Mouse (Mus musculus) CH12.LX (cell line): Measurements from ENCODE around the gene Svs2. TPM values are rescaled to one million over a fixed set of nuclear protein-coding genes. Genes with fewer than 3 reads are reported as not detected.
A peak's percentile ranks its signal among the peaks of the same experiment; 100 is the strongest.

Source experiments
- DNase-seq: peaks from one replicate; pipeline ENCODE4 v3.0.0-alpha.2; 2013; ENCODE audit errors: extremely low read depth
- H3K27ac ChIP-seq: 2 replicates; pipeline ENCODE4 v1.5.1; 2012; ENCODE audit warnings: low read depth, mild to moderate bottlenecking, control low read depth, moderate library complexity; ENCODE audit not compliant: insufficient read depth
- H3K27me3 ChIP-seq: replicated peaks from 2 replicates; pipeline ENCODE3; 2012; ENCODE audit warnings: inconsistent platforms
- H3K36me3 ChIP-seq, 2 experiments: replicated peaks in 1 of 2; 2 replicates each; pipeline versions ENCODE3 to v1.6.1; 2012; ENCODE audit warnings: inconsistent platforms in 1 of 2, low read length in 1 of 2, mild to moderate bottlenecking in 1 of 2, mixed read lengths in 1 of 2, moderate library complexity in 1 of 2; ENCODE audit not compliant: control insufficient read depth in 1 of 2, insufficient read depth in 1 of 2
- H3K4me1 ChIP-seq, 2 experiments: 2 replicates each; pipeline ENCODE4 v1.6.1; 2012; ENCODE audit warnings: inconsistent platforms in 1 of 2, moderate library complexity in 1 of 2; ENCODE audit not compliant: insufficient read depth in 2 of 2, control insufficient read depth in 1 of 2
- H3K4me2 ChIP-seq: 2 replicates; pipeline ENCODE4 v1.6.1; 2012; ENCODE audit warnings: low read depth, mild to moderate bottlenecking, control low read depth; ENCODE audit not compliant: poor library complexity, insufficient read depth, severe bottlenecking
- H3K4me3 ChIP-seq, 3 experiments: fragments of 150-350 bp in 1 of 3; sonication (generic) in 1 of 3; replicated peaks in 1 of 3; 2 replicates each; pipeline versions ENCODE3 to v1.5.1; 2011 to 2012; ENCODE audit warnings: low read depth in 2 of 3, low read length in 2 of 3, mild to moderate bottlenecking in 2 of 3, moderate library complexity in 2 of 3, control low read depth in 1 of 3, improper control_type of control experiment in 1 of 3, inconsistent platforms in 1 of 3, mixed read lengths in 1 of 3; ENCODE audit not compliant: poor library complexity in 1 of 3
- H3K79me2 ChIP-seq: replicated peaks from 2 replicates; pipeline ENCODE4 v1.6.1; 2012; ENCODE audit warnings: mild to moderate bottlenecking, moderate library complexity; ENCODE audit not compliant: control insufficient read depth, poor library complexity, insufficient read depth, severe bottlenecking; ENCODE audit errors: extremely low read depth
- H3K9ac ChIP-seq: 2 replicates; pipeline ENCODE4 v1.6.1; 2012; ENCODE audit warnings: low read depth, mild to moderate bottlenecking, control low read depth, moderate library complexity; ENCODE audit not compliant: insufficient read depth
- H3K9me3 ChIP-seq: replicated peaks from 2 replicates; pipeline ENCODE3; 2012; ENCODE audit warnings: low read length, inconsistent platforms, mixed read lengths
- CHD2 ChIP-seq: IDR thresholded peaks from 2 replicates; pipeline ENCODE4 v1.6.1; 2011; ENCODE audit warnings: low read length, improper control_type of control experiment
- CTCF ChIP-seq, 2 experiments: IDR thresholded peaks in 1 of 2; conservative IDR thresholded peaks in 1 of 2; 2 replicates each; pipeline ENCODE4 v1.5.1; 2011 to 2012; ENCODE audit warnings: low read depth in 2 of 2, low read length in 2 of 2, improper control_type of control experiment in 1 of 2, inconsistent platforms in 1 of 2, mild to moderate bottlenecking in 1 of 2, moderate library complexity in 1 of 2
- EP300 ChIP-seq: IDR thresholded peaks from 2 replicates; pipeline ENCODE4 v1.6.1; 2011; ENCODE audit warnings: low read length, improper control_type of control experiment
- GABPA ChIP-seq: IDR thresholded peaks from 2 replicates; pipeline ENCODE4 v1.6.1; 2012; ENCODE audit warnings: low read depth, low read length, improper control_type of control experiment, inconsistent platforms; ENCODE audit not compliant: insufficient replicate concordance
- IRF4 ChIP-seq: IDR thresholded peaks from 2 replicates; pipeline ENCODE4 v1.6.1; 2014; ENCODE audit warnings: low read depth, mild to moderate bottlenecking, inconsistent platforms, low read length, improper control_type of control experiment
- JUN ChIP-seq: IDR thresholded peaks from 2 replicates; pipeline ENCODE4 v1.6.1; 2011; ENCODE audit warnings: low read depth, mild to moderate bottlenecking, low read length, improper control_type of control experiment, moderate library complexity; ENCODE audit not compliant: insufficient read depth
- JUND ChIP-seq: conservative IDR thresholded peaks from 2 replicates; pipeline ENCODE4 v1.6.1; 2011; ENCODE audit warnings: low read depth, low read length, improper control_type of control experiment
- KAT2A ChIP-seq: IDR thresholded peaks from 2 replicates; pipeline ENCODE4 v1.6.1; 2012; ENCODE audit warnings: low read length, improper control_type of control experiment, inconsistent platforms; ENCODE audit not compliant: insufficient replicate concordance
- MAFK ChIP-seq: IDR thresholded peaks from 2 replicates; pipeline ENCODE4 v1.6.1; 2011; ENCODE audit warnings: low read length, improper control_type of control experiment; ENCODE audit not compliant: insufficient replicate concordance
- MAX ChIP-seq: IDR thresholded peaks from 2 replicates; pipeline ENCODE4 v1.6.1; 2011; ENCODE audit warnings: low read length, improper control_type of control experiment
- MAZ ChIP-seq: IDR thresholded peaks from 2 replicates; pipeline ENCODE4 v1.6.1; 2012; ENCODE audit warnings: low read depth, mild to moderate bottlenecking, inconsistent platforms, low read length, improper control_type of control experiment, moderate library complexity
- MEF2A ChIP-seq: IDR thresholded peaks from 2 replicates; pipeline ENCODE4 v1.6.1; 2014; ENCODE audit warnings: low read depth, mild to moderate bottlenecking, inconsistent platforms, low read length, improper control_type of control experiment, borderline replicate concordance
- MXI1 ChIP-seq: IDR thresholded peaks from 2 replicates; pipeline ENCODE4 v1.6.1; 2011; ENCODE audit warnings: mild to moderate bottlenecking, low read depth, low read length, improper control_type of control experiment
- MYC ChIP-seq: IDR thresholded peaks from 2 replicates; pipeline ENCODE4 v1.6.1; 2011; ENCODE audit warnings: low read depth, mild to moderate bottlenecking, improper control_type of control experiment, low read length
- NRF1 ChIP-seq: IDR thresholded peaks from 2 replicates; pipeline ENCODE4 v1.6.1; 2014; ENCODE audit warnings: low read depth, mild to moderate bottlenecking, inconsistent platforms, low read length, improper control_type of control experiment, moderate library complexity
- PAX5 ChIP-seq: IDR thresholded peaks from 2 replicates; pipeline ENCODE4 v1.6.1; 2012; ENCODE audit warnings: low read length, inconsistent platforms, mixed read lengths
- POLR2AphosphoS2 ChIP-seq: IDR thresholded peaks from 2 replicates; pipeline ENCODE4 v1.6.1; 2011; ENCODE audit warnings: low read depth, low read length, improper control_type of control experiment
- SIN3A ChIP-seq: IDR thresholded peaks from 2 replicates; pipeline ENCODE4 v1.6.1; 2012; ENCODE audit warnings: low read length, improper control_type of control experiment, inconsistent platforms
- TCF12 ChIP-seq: IDR thresholded peaks from 2 replicates; pipeline ENCODE4 v1.6.1; 2014; ENCODE audit warnings: low read depth, mild to moderate bottlenecking, inconsistent platforms, low read length, improper control_type of control experiment
- USF1 ChIP-seq: IDR thresholded peaks from 2 replicates; pipeline ENCODE4 v1.6.1; 2014; ENCODE audit warnings: low read depth, mild to moderate bottlenecking, inconsistent platforms, low read length, improper control_type of control experiment
- USF2 ChIP-seq: conservative IDR thresholded peaks from 2 replicates; pipeline ENCODE4 v1.6.1; 2011; ENCODE audit warnings: low read depth, low read length, improper control_type of control experiment
- ZC3H11A ChIP-seq: IDR thresholded peaks from 2 replicates; pipeline ENCODE4 v1.6.1; 2012; ENCODE audit warnings: low read depth, mild to moderate bottlenecking, inconsistent platforms, low read length, improper control_type of control experiment
- ZKSCAN1 ChIP-seq: IDR thresholded peaks from 2 replicates; pipeline ENCODE4 v1.6.1; 2012; ENCODE audit warnings: low read depth, inconsistent platforms, low read length, improper control_type of control experiment, borderline replicate concordance
- dilution Hi-C: fragments of 300-500 bp; cut with MboI; formaldehyde crosslinking; loops from 2 replicates; pipeline ENCODE4 v1.14.3; 2020; ENCODE audit warnings: low sequenced_read_pairs; ENCODE audit not compliant: extremely low pct_unique_long_range_greater_than_20kb, extremely low pct_ligation_motif_present
- in situ Hi-C: fragments of 300-500 bp; cut with MboI; formaldehyde crosslinking; loops from 3 replicates; pipeline ENCODE4 v1.14.3; 2019; ENCODE audit warnings: low sequenced_read_pairs, low pct_ligation_motif_present, low pct_unique_long_range_greater_than_20kb, mixed read lengths
- polyA plus RNA-seq: library from polyadenylated mRNA; unstranded; fragments of >175 nt; gene quantifications from 2 replicates; pipeline ENCODE4 v1.2.1, GENCODE M21; 2012; ENCODE audit warnings: low read depth; ENCODE audit not compliant: insufficient read length
- total RNA-seq, 2 experiments: library from RNA; depleted of rRNA; stranded (reverse); fragments of 300-350 nt in 1 of 2; fragments of >200 nt in 1 of 2; gene quantifications; 2 replicates each; pipeline ENCODE4 v1.2.3; 2012 to 2014

The Svs2 gene
- total and polyA plus RNA-seq, 3 experiments, result not detected

GRCm38 (mm10) chr2:164199626-164200327 is 38.5 kb downstream of the Svs2 start, which contains the start of gene Wfdc15a:
TSS of gene Wfdc15a (minus strand) at chr2:164200130.
- Histone ChIP-seq H3K27ac (no peak within 1 kb of the TSS), H3K36me3 (no peaks in the 10 kb centered on the region), H3K27me3 (no peaks in the 10 kb centered on the region), H3K4me2 (no peak within 1 kb of the TSS), H3K79me2 (no peaks in the 10 kb centered on the region), H3K9me3 (no peaks in the 10 kb centered on the region), H3K4me1 (peaks cover 11 to 25% of the 10 kb centered on the region in 2 experiments), H3K9ac (no peak within 1 kb of the TSS), H3K4me3 (no peak within 1 kb of the TSS)
- in situ Hi-C loops (no loop called here), dilution Hi-C loops (no loop called here)
- TF ChIP-seq PAX5 (no peak), GABPA (no peak), MYC (no peak), MAX (no peak), JUND (no peak), MAZ (no peak)
- DNase-seq, result no peak

GRCm38 (mm10) chr2:164196700-164196990 is 41.6 kb downstream of the Svs2 start:
- Histone ChIP-seq H3K4me2 (peak overlapping the region; percentile 16; the same call in 1 of the 2 replicates), H3K27me3 (no peaks in the 10 kb centered on the region)
- DNase-seq, result no peak

GRCm38 (mm10) chr2:164195971-164196699 is 42.1 kb downstream of the Svs2 start:
- in situ Hi-C loops (no loop called here), dilution Hi-C loops (no loop called here)
- Histone ChIP-seq H3K4me1 (peaks cover 19 to 32% of the 10 kb centered on the region in 2 experiments), H3K36me3 (no peaks in the 10 kb centered on the region), H3K4me3 (no peak overlapping the region), H3K9me3 (peaks cover 8% of the 10 kb centered on the region), H3K79me2 (no peaks in the 10 kb centered on the region), H3K27ac (no peak overlapping the region), H3K9ac (no peak overlapping the region), H3K4me2 (peak overlapping the region; percentile 16; the same call in 1 of the 2 replicates), H3K27me3 (no peaks in the 10 kb centered on the region)
- peak; percentile 58 for DNase-seq
- TF ChIP-seq MEF2A, result 0 out of 2 replicates have a peak, but pooled peaks have one; percentile 20
- peak; percentile 58; the same call in 1 of the 2 replicates for TF ChIP-seq EP300
- no peak for TF ChIP-seq CTCF (conservative IDR thresholded peaks at IDR 0.05 in 1 of 2, IDR thresholded peaks at IDR 0.05 in 1 of 2; ENCODE audit: low read depth in 2 of 2, low read length in 2 of 2)
- 0 out of 2 replicates have a peak, but pooled peaks have one; percentile 15 for TF ChIP-seq ZC3H11A
- no peak for TF ChIP-seq POLR2AphosphoS2
- TF ChIP-seq NRF1, result peak; percentile 56; the same call in 1 of the 2 replicates
- no peak for TF ChIP-seq MXI1
- TF ChIP-seq KAT2A, result no peak
- no peak for TF ChIP-seq SIN3A
- TF ChIP-seq JUN, result peak; percentile 2; the same call in 1 of the 2 replicates
- TF ChIP-seq CHD2, result no peak
- no peak for TF ChIP-seq USF1
- TF ChIP-seq ZKSCAN1, result no peak
- TF ChIP-seq MAFK, result peak; percentile 12; the same call in 1 of the 2 replicates
- TF ChIP-seq IRF4, result peak; percentile 37; the same call in 1 of the 2 replicates
- no peak for TF ChIP-seq USF2
- no peak for TF ChIP-seq MAX

More at GRCm38 (mm10) chr2:164196700-164196990, 41.6 kb downstream of the Svs2 start:
- in situ Hi-C loops, result no loop called here
- Histone ChIP-seq H3K36me3 (no peaks in the 10 kb centered on the region), H3K4me1 (peaks cover 19 to 32% of the 10 kb centered on the region in 2 experiments), H3K4me3 (no peak overlapping the region), H3K9ac (no peak overlapping the region), H3K27ac (no peak overlapping the region), H3K79me2 (no peaks in the 10 kb centered on the region), H3K9me3 (peaks cover 3% of the 10 kb centered on the region)
- no peak for TF ChIP-seq USF2
- TF ChIP-seq TCF12, result 0 out of 2 replicates have a peak, but pooled peaks have one; percentile 8
- no peak for TF ChIP-seq PAX5
- dilution Hi-C loops, result no loop called here
